Mouse (Mus musculus): ENCODE data around the gene Timm17b.
A peak's percentile ranks its signal among the peaks of the same experiment; 100 is the strongest.

Timm17b gene

DNA sequence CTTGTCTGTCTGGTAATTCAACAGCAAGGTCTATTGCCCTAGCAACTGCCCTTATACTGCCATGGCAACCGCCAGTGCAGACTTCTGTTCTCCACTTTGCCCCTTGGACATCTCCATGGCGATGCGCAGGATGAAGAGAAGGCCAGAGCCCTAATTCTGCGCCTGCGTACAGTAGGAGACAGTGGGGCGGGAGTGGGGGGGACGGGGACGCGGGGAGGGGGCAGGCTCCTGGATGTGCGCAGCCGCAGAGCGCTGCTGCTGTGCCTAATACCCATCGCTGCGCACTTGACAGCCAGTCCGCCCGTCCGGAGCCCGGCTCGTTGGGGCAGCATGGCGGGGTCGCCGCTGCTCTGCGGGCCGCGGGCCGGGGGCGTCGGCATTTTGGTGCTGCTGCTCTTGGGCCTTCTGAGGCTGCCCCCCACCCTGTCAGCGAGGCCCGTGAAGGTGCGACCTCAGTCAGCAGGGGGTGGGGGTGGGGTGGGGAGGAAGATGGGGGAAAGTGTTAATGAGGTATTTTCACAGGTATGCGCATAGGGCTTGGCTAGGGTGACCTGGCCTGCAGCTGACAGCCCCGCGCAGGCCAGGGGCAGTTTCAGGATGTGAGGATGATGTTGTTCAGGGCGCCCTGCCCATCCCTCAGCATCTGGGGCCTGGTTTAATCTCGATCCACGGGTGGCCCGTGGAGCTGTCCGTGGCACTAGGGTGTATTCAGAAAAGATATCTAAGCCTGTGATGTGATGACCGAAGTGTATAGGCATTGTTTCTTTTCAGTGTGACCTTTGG is 20.6 kb downstream of the Timm17b start, which contains the start of gene Pcsk1n:
Gene Pcsk1n (plus strand): TSS at position 222 of the 783 bp plus-strand sequence.
- no peak for DNase-seq (ENCODE audit: low read depth)

DNA sequence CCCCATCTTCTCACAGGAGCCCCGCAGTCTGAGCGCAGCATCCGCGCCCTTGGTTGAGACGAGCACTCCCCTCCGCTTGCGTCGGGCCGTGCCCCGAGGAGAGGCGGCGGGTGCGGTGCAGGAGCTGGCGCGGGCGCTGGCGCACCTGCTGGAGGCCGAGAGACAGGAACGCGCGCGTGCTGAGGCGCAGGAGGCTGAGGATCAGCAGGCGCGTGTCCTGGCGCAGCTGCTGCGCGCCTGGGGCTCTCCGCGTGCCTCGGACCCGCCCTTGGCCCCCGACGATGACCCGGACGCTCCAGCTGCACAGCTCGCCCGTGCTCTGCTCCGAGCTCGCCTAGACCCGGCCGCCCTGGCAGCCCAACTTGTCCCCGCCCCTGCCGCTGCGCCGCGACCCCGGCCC is 22.9 kb downstream of the Timm17b start:
- no peak for DNase-seq (ENCODE audit: low read depth)

DNA sequence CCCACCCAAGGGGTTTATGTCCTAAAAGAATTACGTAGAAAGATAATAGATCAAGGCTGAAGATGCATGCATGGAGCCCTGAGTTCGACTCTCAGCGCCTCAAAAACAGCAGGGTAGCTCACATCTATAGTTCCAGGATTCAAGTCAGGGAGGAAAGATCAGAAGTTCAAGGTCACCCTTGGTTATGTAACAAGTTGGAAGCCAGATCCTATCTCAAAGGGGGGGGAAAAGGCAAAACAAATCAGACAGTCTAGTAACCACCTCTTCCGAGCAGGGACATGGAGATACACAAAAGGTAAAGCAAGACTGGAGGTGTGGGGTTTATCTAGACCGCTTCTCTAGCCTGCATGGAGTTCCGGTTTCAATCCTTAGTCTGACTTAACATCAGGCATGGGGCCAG is 27.1 kb downstream of the Timm17b start:
- no peak for DNase-seq (ENCODE audit: low read depth)

DNA sequence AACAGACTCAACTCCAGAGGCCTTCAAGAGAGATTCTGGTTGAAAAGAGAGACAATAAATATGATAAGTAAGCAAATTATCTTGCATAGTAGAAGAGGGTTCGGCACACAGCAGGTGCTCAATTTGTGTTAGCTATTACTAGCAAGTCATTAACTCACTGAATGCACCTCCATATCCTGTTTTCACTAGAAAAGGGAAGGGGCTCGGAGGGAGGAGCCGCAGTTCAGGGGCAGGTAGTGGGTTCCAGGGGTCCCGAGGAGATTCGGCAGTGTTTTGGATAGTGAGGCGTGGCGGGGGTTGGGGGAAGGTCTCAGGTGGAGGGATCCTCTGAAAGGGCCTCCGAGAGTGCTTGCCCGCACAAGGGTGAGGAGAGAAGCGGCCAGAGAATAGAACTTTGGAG is 28.0 kb downstream of the Timm17b start:
- DNase-seq (ENCODE audit: low read depth): no peak

DNA sequence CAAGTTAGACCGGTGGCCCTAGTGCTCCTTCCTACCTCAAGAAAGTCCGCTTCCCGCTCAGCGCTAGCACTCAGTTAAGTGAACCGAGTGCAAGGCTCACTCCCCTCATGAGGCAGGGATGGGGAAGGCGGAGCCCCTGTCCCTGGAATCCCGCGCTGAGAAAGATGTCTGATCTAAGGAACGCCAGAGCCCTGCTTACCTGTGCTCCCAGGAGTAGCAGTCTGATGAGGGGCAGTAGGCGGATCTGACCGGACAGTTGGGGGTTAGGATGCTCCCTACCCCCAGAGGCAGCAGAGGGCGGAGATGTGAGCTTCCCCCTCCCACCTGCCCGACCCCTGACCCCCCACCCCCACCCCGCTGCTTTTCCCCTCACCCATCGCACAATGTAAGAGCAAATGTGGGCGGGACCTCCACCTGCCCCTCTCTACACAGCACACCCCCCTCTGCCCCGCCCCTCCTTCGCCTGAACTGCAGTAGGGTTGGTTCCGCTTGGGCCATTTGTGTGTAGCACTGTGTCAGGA is 29.2 kb downstream of the Timm17b start, which contains the start of gene Eras:
Gene Eras (minus strand): TSS at position 338 of the 521 bp plus-strand sequence.
- no peak for DNase-seq (ENCODE audit: low read depth)

DNA sequence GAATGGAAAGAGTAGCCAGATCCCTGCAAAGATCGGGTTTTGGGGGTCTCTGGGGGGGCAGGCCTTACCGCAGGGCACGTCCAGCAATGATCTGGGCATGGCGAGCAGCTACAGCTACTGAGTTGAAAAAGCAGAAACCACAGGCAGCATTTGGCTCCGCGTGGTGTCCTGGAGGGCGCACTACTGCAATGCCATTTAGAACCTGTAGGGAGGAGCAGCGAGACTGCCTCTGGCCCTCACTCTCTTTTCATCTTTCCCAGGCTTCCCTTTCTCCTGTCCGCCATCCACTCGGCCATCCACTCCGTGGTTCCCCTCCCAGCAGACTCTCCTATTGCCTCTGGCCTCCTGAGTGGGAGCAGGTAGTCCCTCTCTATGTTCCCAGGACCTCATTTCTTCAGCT is 37.7 kb downstream of the Timm17b start:
- no peak for DNase-seq (ENCODE audit: low read depth)

DNA sequence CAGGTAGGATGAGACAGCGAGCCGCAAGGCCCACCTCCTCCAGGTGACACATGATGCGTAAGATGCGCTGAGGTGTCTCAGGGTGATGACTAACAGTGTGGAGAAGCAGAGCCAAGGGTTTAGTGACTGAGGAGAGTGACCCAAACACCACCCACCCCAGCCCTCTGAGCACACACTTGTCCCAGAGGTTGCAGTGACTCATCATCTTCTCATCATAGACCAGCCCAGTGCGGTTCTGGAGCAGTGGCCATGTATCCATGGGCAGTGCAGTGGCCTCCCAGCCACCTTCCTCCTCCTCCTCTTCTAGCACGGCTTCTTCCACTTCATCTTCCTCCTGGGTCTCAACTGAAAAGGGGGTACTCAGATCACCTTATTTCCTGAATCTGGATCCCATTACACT is 38.5 kb downstream of the Timm17b start:
- peak; percentile 4 for DNase-seq (ENCODE audit: low read depth)

DNA sequence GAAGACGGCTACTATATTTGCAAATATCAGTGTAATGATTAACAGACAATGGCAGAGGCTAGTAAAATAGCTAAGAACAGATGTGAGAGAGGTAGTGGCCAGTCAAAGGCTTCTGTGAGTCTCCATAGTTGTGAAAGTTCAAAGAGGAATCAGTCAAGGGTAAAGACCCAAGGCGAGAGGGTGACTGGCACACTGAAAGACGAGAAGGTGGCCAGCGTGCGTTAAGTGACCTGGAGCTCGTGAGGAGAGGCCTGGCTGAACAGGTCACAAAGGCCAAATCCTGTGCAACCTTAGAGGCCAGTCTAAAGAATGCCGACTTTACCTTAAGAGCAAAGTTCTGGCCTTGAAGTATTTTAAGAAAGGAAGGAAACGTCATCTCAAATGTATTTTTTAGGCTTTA is 46.5 kb downstream of the Timm17b start:
- DNase-seq (ENCODE audit: low read depth): no peak

DNA sequence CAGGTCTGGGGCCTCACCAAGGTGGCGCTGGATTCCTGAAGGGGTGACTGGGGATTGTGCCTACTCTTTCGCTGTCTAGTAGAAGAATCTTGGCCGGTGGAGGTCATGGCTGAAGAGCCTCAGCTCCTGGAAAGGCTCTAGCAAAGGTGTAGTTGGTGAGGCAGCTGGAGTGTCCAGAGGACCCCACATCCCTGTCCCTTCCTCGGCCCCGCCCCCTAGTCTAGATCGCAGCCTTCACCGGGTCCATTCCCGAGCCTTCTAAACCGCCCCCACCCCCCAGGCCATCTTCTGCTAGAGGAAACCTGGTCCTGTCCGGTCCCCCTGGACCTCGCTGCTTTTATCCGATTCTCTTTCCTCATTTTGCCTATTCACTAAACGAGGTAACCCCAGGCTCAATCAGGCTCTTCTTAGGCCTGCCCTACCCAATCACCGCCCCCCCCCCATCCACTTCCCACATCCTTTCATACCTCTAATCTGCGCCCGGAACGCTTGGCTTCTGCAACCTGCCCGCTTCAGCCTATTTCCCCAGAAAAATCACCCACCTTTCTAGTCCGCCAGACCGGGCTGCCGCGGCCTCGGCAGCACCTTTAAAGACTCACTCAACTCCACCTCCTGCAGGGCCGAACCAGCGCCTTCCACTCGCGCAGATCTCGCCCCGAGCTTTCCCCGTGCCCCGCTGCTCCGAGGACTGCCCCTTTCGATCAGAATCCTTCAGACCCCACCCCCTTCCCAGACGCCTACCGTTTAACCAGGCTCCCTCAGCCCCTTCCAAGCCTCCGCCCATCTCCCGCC is 48.1 kb downstream of the Timm17b start, which contains the start of gene Hdac6:
Gene Hdac6 (minus strand): TSS at position 782 of the 792 bp plus-strand sequence.
- no peak for DNase-seq (ENCODE audit: low read depth)

DNA sequence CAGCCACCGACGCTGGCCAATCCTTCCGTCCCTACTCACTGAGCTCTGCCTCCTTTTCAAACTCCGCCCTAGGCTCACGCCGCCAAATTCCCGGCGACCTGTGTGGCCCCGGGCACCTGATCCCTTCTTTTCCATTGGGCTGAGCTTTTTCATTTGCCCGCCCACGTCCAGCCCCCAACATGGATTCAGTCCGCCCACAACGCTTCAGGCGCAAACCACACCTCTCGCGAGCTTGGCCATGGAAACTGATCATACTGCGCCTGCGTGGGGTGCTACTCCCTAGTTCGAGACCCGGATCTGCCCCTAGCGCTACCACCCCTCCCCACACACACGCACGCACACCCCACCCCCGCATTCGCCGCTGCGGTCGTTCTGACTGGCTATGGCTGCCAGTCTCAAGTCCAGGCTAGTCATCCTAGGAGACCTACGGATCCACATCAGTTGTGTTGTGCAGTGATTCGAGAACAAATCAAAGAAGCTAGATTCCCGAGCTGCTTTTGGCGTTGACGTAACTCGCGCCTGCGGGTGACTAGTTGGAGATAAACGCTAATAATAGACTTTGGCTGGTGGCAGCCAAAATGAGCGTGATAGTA is 48.8 kb downstream of the Timm17b start:
- peak; percentile 97 for DNase-seq (ENCODE audit: low read depth)

DNA sequence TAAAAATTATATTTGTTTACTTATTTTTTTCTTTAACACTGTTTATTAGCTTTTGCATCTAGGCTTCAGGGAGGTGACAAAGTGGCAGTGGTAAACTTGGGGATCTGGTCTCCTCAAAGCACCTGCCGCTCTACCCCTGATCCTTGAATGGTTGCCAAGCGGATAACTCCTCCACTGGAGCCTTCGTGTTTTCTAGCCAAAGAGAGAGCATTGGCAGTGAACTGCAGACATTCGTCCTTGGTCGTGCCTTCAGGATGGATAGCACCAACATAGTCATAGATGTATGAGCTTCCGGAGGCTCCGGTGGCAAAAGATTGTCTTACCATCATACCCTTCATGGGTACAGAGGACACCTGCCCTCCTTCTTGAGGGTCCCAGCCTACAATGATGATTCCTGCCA is 50.9 kb downstream of the Timm17b start:
- no peak for DNase-seq (ENCODE audit: low read depth)

Data from NIH3T3 (cell line).